Mouse (Mus musculus) limb, embryonic 11.5 days (tissue): ENCODE data around the gene Slc9a4. TPM values are rescaled to one million over a fixed set of nuclear protein-coding genes. Genes with fewer than 3 reads are reported as not detected.

Experiments used
- polyA plus RNA-seq: library from polyadenylated mRNA; unstranded; fragments of >200 nt; fragmentation: Nextera tagmentation; extraction: Ambion mirVana; gene quantifications from 2 replicates; pipeline ENCODE4 v1.2.1, GENCODE M21; 2014

Slc9a4 gene
- polyA plus RNA-seq, 1 experiment from 2014 or later = not detected

Other genes starting within 250 kb of the Slc9a4 start
- gene Il1rl1, start 150.5 kb upstream of the Slc9a4 start, polyA plus RNA-seq = 0.11 and 0.12 TPM in 2 replicates
- gene Il18r1, start 114.5 kb upstream of the Slc9a4 start, polyA plus RNA-seq = not detected in 2 replicates
- gene Il18rap, start 64.7 kb upstream of the Slc9a4 start, polyA plus RNA-seq = 0.12 and 0.28 TPM in 2 replicates
- gene Slc9a2, start 100.5 kb downstream of the Slc9a4 start, polyA plus RNA-seq = 0.07 TPM in 2 replicates
- 2.9 and 4.0 TPM in 2 replicates for gene Mfsd9, start 210.6 kb downstream of the Slc9a4 start, polyA plus RNA-seq
- gene Tmem182, start 225.5 kb downstream of the Slc9a4 start, polyA plus RNA-seq = 0.11 and 0.20 TPM in 2 replicates